Mouse (Mus musculus) erythroid progenitor cell, adult 5-6 weeks (primary cell): Measurements from ENCODE around the gene Tmem98. TPM values are rescaled to one million over a fixed set of nuclear protein-coding genes. Genes with fewer than 3 reads are reported as not detected.

Experiments
- ATAC-seq: replicated peaks from 2 replicates; pipeline ENCODE4 v1.8.0; 2016; ENCODE audit warnings: moderate number of reproducible peaks, mild to moderate bottlenecking, moderate TSS enrichment, inconsistent platforms; ENCODE audit not compliant: poor library complexity, low FRiP score, severe bottlenecking
- total RNA-seq, 2 experiments: library from RNA; stranded (forward) in 1 of 2; stranded (reverse) in 1 of 2; fragments of 150-400 nt in 1 of 2; fragments of 186-747, 209-891 nt in 1 of 2; gene quantifications; 2 replicates each; pipeline versions ENCODE4 v1.2.3 to v1.2.4; 2015 to 2017; ENCODE audit warnings: low replicate concordance in 2 of 2

The Tmem98 gene
- total RNA-seq, 2 experiments from 2014 or later: not detected

GRCm38 (mm10) chr11:80846115-80846514, 36.1 kb downstream of the Tmem98 start:
- no peak for ATAC-seq

DNA sequence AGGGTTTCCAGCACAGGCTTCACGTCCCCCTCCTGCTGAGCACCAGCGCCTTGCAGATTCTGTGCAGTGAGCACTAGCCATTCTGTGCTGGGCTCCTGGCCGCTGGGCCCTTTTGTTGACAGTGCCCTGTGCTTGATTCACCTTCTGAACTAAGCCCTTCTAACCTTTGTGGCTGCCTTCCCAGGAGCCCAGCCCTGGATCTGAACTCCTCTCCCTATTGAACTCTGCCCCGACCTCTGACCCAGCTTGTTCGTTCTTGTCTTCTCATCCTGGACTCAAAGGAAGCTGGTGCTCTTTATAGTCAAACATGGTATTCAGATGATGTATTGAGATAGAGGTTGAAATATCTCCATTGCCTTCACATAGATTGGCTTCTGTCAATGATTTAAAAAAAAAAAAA, 38.2 kb downstream of the Tmem98 start:
- 0 out of 2 replicates have a peak, but pooled peaks have one; percentile 25 for ATAC-seq

GRCm38 (mm10) chr11:80851859-80852258, 41.9 kb downstream of the Tmem98 start:
- no peak for ATAC-seq

DNA sequence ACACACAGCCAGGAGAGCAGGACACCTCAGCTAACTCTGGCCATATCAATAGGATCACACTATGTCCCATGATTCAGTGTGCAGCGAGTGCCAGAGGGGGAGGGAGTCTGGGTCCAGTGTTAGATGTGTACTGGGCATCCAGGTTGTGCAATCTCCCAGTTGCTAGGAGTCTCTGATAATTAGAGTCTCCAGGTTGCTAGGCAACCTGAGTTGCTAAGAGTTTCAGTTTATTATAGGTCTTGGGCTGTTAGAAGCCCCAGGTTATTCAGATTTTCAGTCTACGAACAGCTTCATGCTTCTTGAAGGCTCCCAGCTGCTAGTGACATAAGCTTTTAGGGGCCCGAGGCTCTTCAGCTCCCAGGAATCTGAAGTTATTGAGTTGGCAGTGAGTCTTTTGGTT, 43.0 kb downstream of the Tmem98 start:
- ATAC-seq: no peak

- no peak for ATAC-seq
Observed at GRCm38 (mm10) chr11:80854430-80854829, 44.5 kb downstream of the Tmem98 start.

GRCm38 (mm10) chr11:80854908-80855307, 44.9 kb downstream of the Tmem98 start:
- no peak for ATAC-seq

- no peak for ATAC-seq
Observed at GRCm38 (mm10) chr11:80856827-80857226, 46.9 kb downstream of the Tmem98 start.

- ATAC-seq: no peak
Observed at GRCm38 (mm10) chr11:80858065-80858464, 48.1 kb downstream of the Tmem98 start, which contains the start of gene Spaca3. Gene Spaca3, plus strand, starts transcription at chr11:80858365.

DNA sequence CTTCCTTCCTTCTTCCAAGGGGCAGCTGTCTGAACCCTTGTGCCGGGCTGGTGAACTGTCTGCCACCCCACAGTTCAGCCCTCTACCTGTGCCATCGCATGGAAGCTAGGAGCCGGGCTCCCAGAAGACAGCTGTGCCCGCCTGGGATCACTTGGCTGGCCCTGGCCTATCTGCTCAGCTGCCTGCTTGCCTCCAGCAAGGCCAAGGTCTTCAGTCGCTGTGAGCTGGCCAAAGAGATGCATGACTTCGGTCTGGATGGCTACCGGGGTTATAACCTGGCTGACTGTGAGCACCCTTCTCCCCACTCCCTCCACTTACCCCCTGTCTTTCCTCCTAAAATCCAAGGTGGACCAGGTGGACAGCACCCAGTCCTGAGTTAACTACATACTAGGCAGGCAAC, 53.0 kb downstream of the Tmem98 start:
- ATAC-seq: no peak

DNA sequence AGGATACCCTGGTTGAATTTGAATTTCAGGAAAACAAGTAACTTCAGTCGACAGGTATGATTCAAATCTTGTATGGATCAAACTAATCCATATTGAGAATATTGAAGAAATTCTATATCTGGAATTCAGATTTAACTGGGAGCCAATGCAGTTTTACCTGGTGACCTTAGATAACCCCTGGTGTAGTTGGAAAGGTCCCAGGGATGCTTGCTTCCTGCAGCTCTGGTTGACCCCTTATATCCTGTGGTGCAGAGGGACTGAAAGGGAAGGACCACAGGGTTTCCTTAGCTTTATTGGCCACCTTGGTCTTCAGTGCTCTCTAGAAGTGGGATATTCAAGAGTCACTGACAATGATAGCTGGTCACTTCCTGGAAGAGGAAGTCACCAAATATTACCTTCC, 58.1 kb downstream of the Tmem98 start:
- ATAC-seq: no peak

Other genes starting within 250 kb of the Tmem98 start
- gene Myo1d, start 30.1 kb upstream of the Tmem98 start, total RNA-seq (2015; ENCODE audit: low replicate concordance): 33.2 and 40.7 TPM in 2 replicates
- 21.6 and 26.4 TPM in 2 replicates for gene Myo1d, start 30.1 kb upstream of the Tmem98 start, total RNA-seq (2017; ENCODE audit: low replicate concordance)
- not detected in 2 replicates for gene Spaca3, start 48.2 kb downstream of the Tmem98 start, total RNA-seq (2015; ENCODE audit: low replicate concordance)
- not detected in 2 replicates for gene Spaca3, start 48.2 kb downstream of the Tmem98 start, total RNA-seq (2017; ENCODE audit: low replicate concordance)